Mouse (Mus musculus) small intestine, adult 2 months (tissue): ENCODE data around the gene Trappc1.

Experiments
- CTCF ChIP-seq: fragments of 200-500 bp; IDR thresholded peaks from 2 replicates; pipeline ENCODE4 v1.5.1; 2012; ENCODE audit warnings: low read depth, mild to moderate bottlenecking, control low read depth, inconsistent platforms, low read length, moderate library complexity, mixed read lengths; ENCODE audit not compliant: insufficient replicate concordance, insufficient read length; ENCODE audit errors: extremely low read depth
- POLR2A ChIP-seq: fragments of 200-500 bp; IDR thresholded peaks from 2 replicates; pipeline ENCODE4 v1.6.1; 2012; ENCODE audit warnings: low read depth, mild to moderate bottlenecking, control low read depth, inconsistent platforms, low read length, moderate library complexity

DNA sequence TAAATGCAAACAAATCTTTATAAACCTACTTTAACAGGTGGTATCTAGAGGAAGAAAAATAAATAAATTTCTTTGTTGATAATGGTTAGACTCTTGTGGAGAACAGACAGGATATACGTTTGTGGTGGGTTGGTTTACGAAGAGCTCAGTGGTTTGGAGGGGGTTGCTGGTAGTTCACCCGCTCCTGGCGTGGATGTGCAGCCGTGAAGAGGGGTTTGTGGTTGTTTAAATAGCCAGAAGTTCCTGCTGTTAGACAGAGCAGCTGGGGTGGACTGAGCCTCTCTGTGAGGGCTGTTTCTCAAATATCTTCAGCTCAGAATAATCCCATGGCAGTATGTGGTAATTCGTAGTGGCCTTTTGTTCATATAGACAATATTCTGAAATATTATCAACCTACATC, 48.1 kb upstream of the Trappc1 start:
- TF ChIP-seq CTCF (no peak), POLR2A (no peak)
